Mouse (Mus musculus): ENCODE measurements around the gene Mbnl1.

Gene Mbnl1

GRCm38 (mm10) chr3:60517234-60517787, 44.7 kb downstream of the Mbnl1 start:
- no peak for DNase-seq (ENCODE audit: low spot score in 2 of 2)

- DNase-seq (ENCODE audit: low spot score in 2 of 2): no peak
Measured at GRCm38 (mm10) chr3:60519337-60519736, 46.7 kb downstream of the Mbnl1 start.

GRCm38 (mm10) chr3:60524127-60524526, 51.5 kb downstream of the Mbnl1 start:
- DNase-seq (ENCODE audit: low spot score in 2 of 2): no peak

GRCm38 (mm10) chr3:60531286-60531685, 58.7 kb downstream of the Mbnl1 start:
- DNase-seq (ENCODE audit: low spot score in 2 of 2): no peak

GRCm38 (mm10) chr3:60531826-60532225, 59.2 kb downstream of the Mbnl1 start:
- DNase-seq (ENCODE audit: low spot score in 2 of 2): no peak

- DNase-seq (ENCODE audit: low spot score in 2 of 2): no peak
Measured at GRCm38 (mm10) chr3:60535224-60535623, 62.6 kb downstream of the Mbnl1 start.

- DNase-seq (ENCODE audit: low spot score in 2 of 2): no peak
Measured at GRCm38 (mm10) chr3:60537063-60537462, 64.4 kb downstream of the Mbnl1 start.

GRCm38 (mm10) chr3:60538214-60538971, 65.8 kb downstream of the Mbnl1 start:
- no peak for DNase-seq (ENCODE audit: low spot score in 2 of 2)

- no peak for DNase-seq (ENCODE audit: low spot score in 2 of 2)
Measured at GRCm38 (mm10) chr3:60541121-60541520, 68.5 kb downstream of the Mbnl1 start.

- DNase-seq (ENCODE audit: low spot score in 2 of 2): no peak
Measured at GRCm38 (mm10) chr3:60546196-60546595, 73.6 kb downstream of the Mbnl1 start.

- DNase-seq (ENCODE audit: low spot score in 2 of 2): no peak
Measured at GRCm38 (mm10) chr3:60546904-60547303, 74.3 kb downstream of the Mbnl1 start.

- DNase-seq (ENCODE audit: low spot score in 2 of 2): no peak
Measured at GRCm38 (mm10) chr3:60550492-60550891, 77.9 kb downstream of the Mbnl1 start.

- DNase-seq (ENCODE audit: low spot score in 2 of 2): no peak
Measured at GRCm38 (mm10) chr3:60551650-60552049, 79.0 kb downstream of the Mbnl1 start.

GRCm38 (mm10) chr3:60553011-60553410, 80.4 kb downstream of the Mbnl1 start:
- DNase-seq (ENCODE audit: low spot score in 2 of 2): no peak

GRCm38 (mm10) chr3:60556596-60556995, 84.0 kb downstream of the Mbnl1 start:
- no peak for DNase-seq (ENCODE audit: low spot score in 2 of 2)

GRCm38 (mm10) chr3:60558252-60558862, 85.7 kb downstream of the Mbnl1 start:
- DNase-seq (ENCODE audit: low spot score in 2 of 2): no peak

GRCm38 (mm10) chr3:60559762-60560161, 87.1 kb downstream of the Mbnl1 start:
- no peak for DNase-seq (ENCODE audit: low spot score in 2 of 2)

- DNase-seq (ENCODE audit: low spot score in 2 of 2): peak; percentile 47 to 50
Measured at GRCm38 (mm10) chr3:60563529-60564243, 91.1 kb downstream of the Mbnl1 start.

GRCm38 (mm10) chr3:60564244-60564643, 91.6 kb downstream of the Mbnl1 start:
- DNase-seq (ENCODE audit: low spot score in 2 of 2): no peak

- DNase-seq (ENCODE audit: low spot score in 2 of 2): no peak
Measured at GRCm38 (mm10) chr3:60565204-60565603, 92.6 kb downstream of the Mbnl1 start.

GRCm38 (mm10) chr3:60565950-60566349, 93.3 kb downstream of the Mbnl1 start:
- DNase-seq (ENCODE audit: low spot score in 2 of 2): no peak

- no peak for DNase-seq (ENCODE audit: low spot score in 2 of 2)
Measured at GRCm38 (mm10) chr3:60568171-60568684, 95.6 kb downstream of the Mbnl1 start.
